ENCODE assay signal across 8 mouse cellular contexts in the genomic region with DNA sequence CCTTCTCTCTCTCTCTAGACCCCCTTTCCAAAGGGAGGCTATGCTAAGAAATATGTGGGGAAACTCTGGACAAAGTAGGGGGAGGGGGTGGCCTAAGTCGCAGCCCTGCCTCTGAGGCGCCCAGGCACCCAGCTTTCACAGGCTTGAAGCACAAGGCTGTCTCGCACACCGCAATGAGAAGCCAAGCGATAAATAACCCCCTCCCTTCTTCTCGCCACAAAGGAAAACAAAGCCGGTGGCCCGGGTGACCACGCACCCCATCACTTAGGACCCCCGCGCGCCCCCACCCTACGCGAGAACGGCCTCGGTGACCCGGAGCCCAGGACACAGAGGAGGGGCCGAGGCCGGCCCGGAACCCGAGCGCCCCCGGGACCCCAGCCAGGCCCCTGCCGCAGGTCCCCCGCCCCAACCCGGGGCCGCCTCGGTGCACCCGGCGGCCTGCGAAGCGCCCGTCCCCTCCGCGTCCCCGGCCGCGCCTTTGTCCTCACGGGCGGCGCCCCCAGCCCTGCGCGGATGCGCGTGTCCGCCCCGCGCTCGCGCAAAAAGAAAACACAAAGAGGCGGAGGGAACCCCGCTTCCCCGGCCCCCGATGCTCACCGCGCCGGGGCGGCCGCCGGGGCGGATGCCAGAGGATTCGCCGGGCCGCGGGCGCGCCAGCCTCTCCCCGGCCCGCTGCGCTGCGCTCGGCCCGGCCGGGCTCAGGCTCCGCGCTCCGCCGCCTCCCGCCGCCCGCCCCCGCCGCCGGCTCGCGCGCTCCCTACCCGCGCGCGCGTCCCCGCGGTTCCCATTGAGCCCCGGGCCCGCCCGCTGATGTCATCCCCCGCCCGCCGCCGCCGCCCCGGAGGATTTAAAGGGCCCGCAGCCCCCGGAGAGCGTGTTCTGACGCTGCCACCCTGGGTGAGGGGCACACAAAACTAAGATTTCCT. TPM values are rescaled to one million over a fixed set of nuclear protein-coding genes. Genes with fewer than 3 reads are reported as not detected.
A peak's percentile ranks its signal among the peaks of the same experiment; 100 is the strongest.
DNase-seq lines count a peak whose midpoint lies in the region; ATAC-seq and TF ChIP-seq lines count a peak whose summit lies in the region.

No protein-coding gene starts in this region.

- ATAC-seq in cerebellum, adult (ENCODE audit: insufficient number of reproducible peaks, low FRiP score, low TSS enrichment): peak; percentile 17; the same call in 1 of the 2 replicates
- ATAC-seq in forebrain, embryonic 15.5 days (replicated peaks): peak; percentile 74
- ATAC-seq in lung, embryonic 15.5 days (ENCODE audit: borderline replicate concordance, extremely low read depth, low FRiP score, low TSS enrichment): peak; percentile 46; the same call in 1 of the 2 replicates

- no peaks in the 10 kb centered on the region for H3K9me3 ChIP-seq in ES-E14 (ENCODE audit: control insufficient read depth, insufficient read depth, low read depth, low read length)
- no peaks in the 10 kb centered on the region for H3K9me3 ChIP-seq in forebrain, embryonic 15.5 days
- H3K9me3 ChIP-seq in lung, embryonic 15.5 days: no peaks in the 10 kb centered on the region

- DNase-seq in ES-E14 (ENCODE audit: low read depth, low spot score): no peak
- DNase-seq in heart, postnatal 14 days: peak; percentile 91 to 93
- DNase-seq in kidney, postnatal 4 days: peak; percentile 87 to 90
- peak; percentile 73 for DNase-seq in thymus, postnatal 0 days (ENCODE audit: low spot score)

- peak; percentile 51; the same call in 1 of the 2 replicates for TF ChIP-seq POLR2A in olfactory bulb, adult 2 months (IDR thresholded peaks at IDR 0.05; ENCODE audit: insufficient read depth, low read depth, low read length)

- peaks cover 16 to 39% of the 10 kb centered on the region in 2 experiments for H3K4me1 ChIP-seq in ES-E14 (ENCODE audit: control insufficient read depth in 2 of 2, insufficient read depth in 2 of 2, low read length in 2 of 2, poor library complexity in 1 of 2)
- H3K4me1 ChIP-seq in forebrain, embryonic 15.5 days: peaks cover 54% of the 10 kb centered on the region
- H3K4me1 ChIP-seq in lung, embryonic 15.5 days: peaks cover 55% of the 10 kb centered on the region
- peaks cover 67% of the 10 kb centered on the region for H3K4me1 ChIP-seq in olfactory bulb, adult 2 months (ENCODE audit: control insufficient read depth, insufficient read depth, low read length)

- H3K9ac ChIP-seq in ES-E14 (ENCODE audit: insufficient read depth, low read depth, low read length, poor library complexity, severe bottlenecking): peak overlapping the region; percentile 87
- peak overlapping the region; percentile 100 for H3K9ac ChIP-seq in forebrain, embryonic 15.5 days (replicated peaks)
- H3K9ac ChIP-seq in lung, embryonic 15.5 days: peak overlapping the region; percentile 96

- H3K4me2 ChIP-seq in forebrain, embryonic 15.5 days (replicated peaks): peak overlapping the region; percentile 90
- H3K4me2 ChIP-seq in lung, embryonic 15.5 days: peak overlapping the region; percentile 75

- under 1% methylated on average over 72 of the region's 107 CpGs for WGBS in forebrain, embryonic 15.5 days
- WGBS in lung, embryonic 15.5 days: under 1% methylated on average over 104 of the region's 107 CpGs
- 2% methylated on average over 93 of the region's 107 CpGs for WGBS in olfactory bulb, adult 2 months

- no peaks in the 10 kb centered on the region for H3K27me3 ChIP-seq in forebrain, embryonic 15.5 days
- H3K27me3 ChIP-seq in lung, embryonic 15.5 days: no peaks in the 10 kb centered on the region

- peaks cover 6% of the 10 kb centered on the region; the same call in 1 of the 2 replicates for H3K36me3 ChIP-seq in ES-E14 (ENCODE audit: control insufficient read depth, insufficient read depth, low read length, poor library complexity, severe bottlenecking)
- peaks cover 19% of the 10 kb centered on the region for H3K36me3 ChIP-seq in forebrain, embryonic 15.5 days
- peaks cover 13% of the 10 kb centered on the region for H3K36me3 ChIP-seq in lung, embryonic 15.5 days

- peak overlapping the region; percentile 82 to 94 for H3K4me3 ChIP-seq in ES-E14 (ENCODE audit: insufficient read depth in 1 of 2, low read depth in 1 of 2, low read length in 2 of 2, poor library complexity in 1 of 2, severe bottlenecking in 1 of 2)
- peak overlapping the region; percentile 83 for H3K4me3 ChIP-seq in forebrain, embryonic 15.5 days
- H3K4me3 ChIP-seq in lung, embryonic 15.5 days: peak overlapping the region; percentile 90
- H3K4me3 ChIP-seq in olfactory bulb, adult 2 months (ENCODE audit: insufficient read depth, low read depth, low read length): peak overlapping the region; percentile 87

- TF ChIP-seq CTCF in olfactory bulb, adult 2 months (IDR thresholded peaks at IDR 0.05; ENCODE audit: insufficient read depth, low read depth, low read length): no peak

- H3K27ac ChIP-seq in ES-E14 (ENCODE audit: insufficient read depth, low read depth, low read length, poor library complexity, severe bottlenecking): peak overlapping the region; percentile 59
- H3K27ac ChIP-seq in forebrain, embryonic 15.5 days (replicated peaks): peak overlapping the region; percentile 97
- peak overlapping the region; percentile 98 for H3K27ac ChIP-seq in lung, embryonic 15.5 days
- peak overlapping the region; percentile 81 for H3K27ac ChIP-seq in olfactory bulb, adult 2 months (ENCODE audit: insufficient read depth, low read depth, low read length)

- in situ Hi-C loops in ES-E14 (cut with MboI; ENCODE audit: low sequenced_read_pairs in 2 of 2, unreplicated experiment in 2 of 2): no loop called here

- intact Hi-C loops in heart, postnatal 14 days (cut with DNase I): no loop called here

TF ChIP-seq in ES-E14, 5 proteins besides CTCF, POLR2A, EP300 and RAD21:
- no peak for TF ChIP-seq ZNF384 (IDR thresholded peaks at IDR 0.05; ENCODE audit: low read depth, low read length)
- TF ChIP-seq MAFK (IDR thresholded peaks at IDR 0.05; ENCODE audit: insufficient read depth, low read depth, low read length): no peak
- TF ChIP-seq HCFC1 (IDR thresholded peaks at IDR 0.05; ENCODE audit: borderline replicate concordance, insufficient read depth, low read length): no peak
- TF ChIP-seq CHD2 (IDR thresholded peaks at IDR 0.05; ENCODE audit: low read depth, low read length): no peak
- no peak for TF ChIP-seq ZC3H11A (IDR thresholded peaks at IDR 0.05; ENCODE audit: borderline replicate concordance, low read depth, low read length)

RNA-seq across cellular contexts. Expression of gene Csnk1e, which starts 13.8 kb away (rescaled TPM):
- 72.8 and 82.0 TPM in 2 replicates for total RNA-seq in ES-E14 (2012; rRNA removed)
- 316 and 323 TPM in 2 replicates for polyA plus RNA-seq in forebrain, embryonic 15.5 days (2015; fragmentation: Nextera tagmentation; extraction: Ambion mirVana)
- 10 to 100 TPM; 62.3 to 67.3 TPM for total RNA-seq in heart, postnatal 14 days (2021)
- polyA plus RNA-seq in lung, embryonic 15.5 days (2015; fragmentation: Nextera tagmentation; extraction: Ambion mirVana): 97.2 and 99.0 TPM in 2 replicates
- not detected in 2 replicates for polyA plus RNA-seq in olfactory bulb, adult 2 months (2012; ENCODE audit: insufficient read depth, insufficient read length, low replicate concordance, missing spikeins)
- polyA plus RNA-seq in thymus, postnatal 0 days (2015; fragmentation: Nextera tagmentation; extraction: Ambion mirVana): 52.2 and 70.8 TPM in 2 replicates

RNA-seq across cellular contexts. Expression of gene Tmem184b, which starts 38.2 kb away (rescaled TPM):
- 40.6 and 51.7 TPM in 2 replicates for total RNA-seq in ES-E14 (2012; rRNA removed)
- polyA plus RNA-seq in forebrain, embryonic 15.5 days (2015; fragmentation: Nextera tagmentation; extraction: Ambion mirVana): 37.5 and 40.8 TPM in 2 replicates
- 10 to 100 TPM; 52.8 to 55.6 TPM for total RNA-seq in heart, postnatal 14 days (2021)
- 76.4 and 76.5 TPM in 2 replicates for polyA plus RNA-seq in lung, embryonic 15.5 days (2015; fragmentation: Nextera tagmentation; extraction: Ambion mirVana)
- not detected in 2 replicates for polyA plus RNA-seq in olfactory bulb, adult 2 months (2012; ENCODE audit: insufficient read depth, insufficient read length, low replicate concordance, missing spikeins)
- polyA plus RNA-seq in thymus, postnatal 0 days (2015; fragmentation: Nextera tagmentation; extraction: Ambion mirVana): 30.0 and 37.4 TPM in 2 replicates

Comparison
In these comparisons a context has a peak if more than half of its experiments do, and no peak if none do; other contexts are left out.
1. ATAC-seq: peak in every context shown above with its lines; median percentile 74 in forebrain, embryonic 15.5 days; 46 in lung, embryonic 15.5 days; 17 in cerebellum, adult.